Mouse (Mus musculus) G1E-ER4 (cell line): Measurements from ENCODE around the gene Prkg1. TPM values are rescaled to one million over a fixed set of nuclear protein-coding genes. Genes with fewer than 3 reads are reported as not detected.

ENCODE experiments used
- GATA1 ChIP-seq: IDR thresholded peaks from one replicate; pipeline ENCODE4 v1.8.0; 2012; ENCODE audit warnings: low read length, inconsistent platforms
- polyA plus RNA-seq: library from polyadenylated mRNA; stranded (reverse); fragments of >175 nt; gene quantifications from 2 replicates; pipeline ENCODE4 v1.2.3, GENCODE M21; 2012

Prkg1 gene
- polyA plus RNA-seq, 1 experiment: 0.23 TPM

DNA sequence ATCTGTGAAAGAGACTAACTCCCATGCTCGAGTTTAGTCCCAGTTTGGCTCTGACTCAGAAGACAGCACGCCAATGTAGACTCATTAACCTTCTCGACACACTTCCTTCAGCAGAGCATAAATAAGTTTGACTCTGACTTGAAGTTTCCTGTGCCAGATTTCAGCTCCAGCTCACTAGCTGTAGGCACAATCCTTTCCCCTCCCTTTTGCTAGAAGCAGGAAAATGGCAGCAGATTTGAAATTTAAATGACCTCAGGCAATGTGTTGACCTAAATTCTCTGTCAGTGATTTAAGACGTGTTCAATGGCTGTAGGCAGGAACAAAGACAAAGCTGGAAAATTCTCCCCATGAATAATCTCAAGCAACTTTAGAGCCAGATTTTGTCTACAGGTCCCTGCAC lies 650.1 kb downstream of the Prkg1 start:
- no peak for TF ChIP-seq GATA1

DNA sequence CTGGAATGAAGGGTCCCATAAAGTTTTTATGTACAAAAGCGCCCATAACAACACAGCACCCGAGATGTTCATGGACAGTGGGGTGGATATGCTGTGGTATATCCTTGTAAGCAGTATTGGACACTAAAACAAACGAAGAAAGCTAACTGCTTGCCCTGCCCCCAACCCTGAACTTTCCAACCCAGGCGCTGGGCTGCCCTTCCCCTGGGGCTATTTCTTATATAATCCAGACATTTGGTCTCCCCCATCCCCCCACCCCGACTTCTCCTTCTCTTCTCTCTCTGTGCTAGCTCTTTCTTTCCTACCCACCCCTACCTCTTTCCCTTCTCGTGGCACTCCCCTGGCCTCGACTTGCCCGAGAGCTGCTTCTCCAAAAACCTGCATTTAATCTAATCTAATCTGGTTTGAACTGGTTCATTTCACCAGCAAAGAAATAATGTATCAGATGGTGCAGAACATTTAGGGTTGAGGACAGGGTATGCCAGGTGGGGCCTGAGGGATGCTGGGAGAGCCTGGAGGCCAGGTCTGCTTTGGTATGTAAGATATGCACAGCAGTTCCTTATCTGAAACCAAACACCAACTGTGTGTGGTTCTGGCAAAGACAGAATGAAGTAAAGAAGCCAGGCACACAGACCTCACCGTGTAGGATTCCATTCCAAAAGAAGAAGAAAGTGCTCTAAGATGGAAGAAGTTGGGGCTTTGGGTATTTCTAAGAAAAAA lies 657.8 kb downstream of the Prkg1 start:
- no peak for TF ChIP-seq GATA1

- TF ChIP-seq GATA1: no peak
Observed at GRCm38 (mm10) chr19:31106036-31106435, 658.8 kb downstream of the Prkg1 start.

DNA sequence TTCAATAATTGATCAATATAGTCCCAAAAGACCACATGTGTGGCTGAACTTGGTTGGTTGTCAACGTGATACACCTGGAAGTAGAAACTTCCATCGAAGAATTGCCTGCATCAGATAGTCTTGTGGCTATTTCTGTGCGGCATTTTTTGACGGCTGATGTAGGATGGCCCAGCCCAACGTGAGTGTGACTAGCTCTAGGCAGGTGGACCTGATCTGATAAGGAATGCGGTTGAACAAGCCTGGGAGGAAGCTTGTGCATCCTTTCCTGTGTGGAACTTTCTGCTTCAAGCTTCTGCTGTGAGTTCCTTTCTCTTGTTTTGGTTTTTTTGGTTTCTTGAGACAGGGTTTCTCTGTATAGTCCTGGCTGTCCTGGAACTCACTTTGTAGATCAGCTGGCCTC lies 660.1 kb downstream of the Prkg1 start:
- TF ChIP-seq GATA1: no peak

DNA sequence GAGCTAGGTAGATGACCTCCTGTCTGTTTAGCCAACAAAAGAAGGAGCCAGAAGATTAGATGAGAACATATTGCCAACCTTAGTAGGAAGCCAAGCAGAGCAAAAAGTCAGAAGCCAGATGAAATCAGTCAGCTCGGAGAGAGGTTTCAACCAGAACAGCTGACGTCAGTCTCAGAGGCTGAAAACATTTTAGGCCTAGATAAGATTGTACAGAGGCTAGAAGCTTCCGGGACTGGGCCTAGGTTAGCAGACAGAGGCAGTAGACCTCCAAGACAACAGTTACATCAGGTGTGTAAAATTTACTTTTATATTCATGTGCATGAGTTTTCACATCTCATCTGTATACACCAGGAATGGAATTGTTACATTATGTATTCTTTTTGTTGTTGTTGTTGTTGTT lies 665.5 kb downstream of the Prkg1 start:
- TF ChIP-seq GATA1: no peak

DNA sequence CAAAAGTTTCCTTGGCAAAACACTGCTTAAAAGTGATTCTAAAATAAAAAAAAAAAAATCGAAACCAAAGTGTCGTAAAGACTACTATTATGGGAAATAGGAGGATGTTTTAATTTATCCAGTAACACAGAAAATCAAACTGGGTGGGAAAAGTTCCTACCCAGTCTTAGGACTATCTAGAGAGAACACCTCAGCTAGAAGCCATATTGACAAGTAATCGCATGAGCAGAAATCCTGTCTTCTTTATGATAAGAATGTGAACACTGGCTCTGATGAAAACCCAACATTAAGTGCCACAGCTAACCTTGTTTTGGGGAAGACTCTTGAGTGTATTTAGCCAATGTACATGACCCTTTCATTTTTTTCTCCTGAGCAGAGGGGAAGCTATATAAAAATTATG lies 667.0 kb downstream of the Prkg1 start:
- TF ChIP-seq GATA1: no peak

GRCm38 (mm10) chr19:31083761-31084160 lies 681.1 kb downstream of the Prkg1 start:
- TF ChIP-seq GATA1: no peak

- TF ChIP-seq GATA1: no peak
Observed at GRCm38 (mm10) chr19:31082662-31083429, 682.0 kb downstream of the Prkg1 start, which contains the start of gene Cstf2t. Cstf2t (plus strand) TSS chr19:31082837.

GRCm38 (mm10) chr19:31082226-31082625 lies 682.6 kb downstream of the Prkg1 start:
- TF ChIP-seq GATA1: no peak

- TF ChIP-seq GATA1: no peak
Observed at GRCm38 (mm10) chr19:31078241-31078640, 686.6 kb downstream of the Prkg1 start.

GRCm38 (mm10) chr19:31076106-31076505 lies 688.7 kb downstream of the Prkg1 start:
- no peak for TF ChIP-seq GATA1

- TF ChIP-seq GATA1: no peak
Observed at GRCm38 (mm10) chr19:31074717-31075063, 690.1 kb downstream of the Prkg1 start.

- no peak for TF ChIP-seq GATA1
Observed at GRCm38 (mm10) chr19:31073959-31074716, 690.7 kb downstream of the Prkg1 start.

GRCm38 (mm10) chr19:31065206-31065781 lies 699.5 kb downstream of the Prkg1 start:
- no peak for TF ChIP-seq GATA1

DNA sequence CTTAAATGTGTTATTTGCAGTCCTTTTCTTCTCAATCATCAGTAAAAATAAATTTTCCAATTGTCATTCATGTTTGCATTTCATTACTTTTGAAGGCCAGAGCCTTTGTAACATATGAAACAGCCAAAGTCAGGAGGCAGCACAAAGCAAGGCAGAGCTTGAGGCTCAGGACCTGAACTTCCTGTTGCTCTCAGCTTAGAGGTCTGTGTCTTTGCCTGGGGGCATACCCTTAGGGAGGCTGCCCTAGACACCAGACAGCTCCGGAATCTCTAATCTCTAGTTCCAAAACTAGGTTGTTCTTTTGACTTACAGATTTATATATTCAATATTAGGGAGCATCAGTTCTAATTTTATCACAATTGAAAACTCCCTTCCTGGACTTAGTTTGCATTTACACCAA lies 700.1 kb downstream of the Prkg1 start:
- no peak for TF ChIP-seq GATA1

DNA sequence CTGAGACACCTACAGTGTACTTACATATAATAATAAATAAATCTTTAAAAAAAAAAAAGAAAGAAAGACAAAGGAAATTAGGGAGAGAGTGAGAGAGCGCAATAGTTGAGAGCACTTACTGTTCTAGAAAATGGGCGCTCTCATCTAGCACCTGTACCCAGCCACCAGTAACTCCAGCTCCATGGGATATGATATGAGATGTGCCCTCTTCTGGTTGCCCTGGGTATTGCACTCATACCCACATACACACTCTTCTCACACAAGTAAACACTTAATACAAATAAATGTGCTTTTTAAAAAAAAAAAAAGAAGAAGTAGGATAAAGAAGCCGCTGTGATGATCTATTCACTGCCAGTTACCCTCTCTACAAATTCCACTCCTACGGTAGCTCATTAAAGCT lies 718.2 kb downstream of the Prkg1 start:
- no peak for TF ChIP-seq GATA1
